Mouse (Mus musculus) left cerebral cortex, postnatal 10 days (tissue): ENCODE measurements around the gene Tmem8. TPM values are rescaled to one million over a fixed set of nuclear protein-coding genes. Genes with fewer than 3 reads are reported as not detected.

Source experiments
- DNase-seq, 2 experiments: peaks; one replicate each; pipeline ENCODE4 v3.0.0; 2021 to 2022; ENCODE audit warnings: low spot score in 2 of 2, mixed read lengths in 1 of 2; ENCODE audit errors: extremely low spot score in 1 of 2
- intact Hi-C: fragments of 180-260 bp; cut with DNase I; formaldehyde crosslinking; loops from one replicate; pipeline ENCODE4 v1.15.1; 2025
- total RNA-seq, 2 experiments: library from RNA; stranded (reverse); gene quantifications; 2 replicates each; pipeline ENCODE4 v1.2.3; 2021

Tmem8 gene
- total RNA-seq, 2 experiments from 2014 or later, result 9.0 to 9.9 TPM

DNA sequence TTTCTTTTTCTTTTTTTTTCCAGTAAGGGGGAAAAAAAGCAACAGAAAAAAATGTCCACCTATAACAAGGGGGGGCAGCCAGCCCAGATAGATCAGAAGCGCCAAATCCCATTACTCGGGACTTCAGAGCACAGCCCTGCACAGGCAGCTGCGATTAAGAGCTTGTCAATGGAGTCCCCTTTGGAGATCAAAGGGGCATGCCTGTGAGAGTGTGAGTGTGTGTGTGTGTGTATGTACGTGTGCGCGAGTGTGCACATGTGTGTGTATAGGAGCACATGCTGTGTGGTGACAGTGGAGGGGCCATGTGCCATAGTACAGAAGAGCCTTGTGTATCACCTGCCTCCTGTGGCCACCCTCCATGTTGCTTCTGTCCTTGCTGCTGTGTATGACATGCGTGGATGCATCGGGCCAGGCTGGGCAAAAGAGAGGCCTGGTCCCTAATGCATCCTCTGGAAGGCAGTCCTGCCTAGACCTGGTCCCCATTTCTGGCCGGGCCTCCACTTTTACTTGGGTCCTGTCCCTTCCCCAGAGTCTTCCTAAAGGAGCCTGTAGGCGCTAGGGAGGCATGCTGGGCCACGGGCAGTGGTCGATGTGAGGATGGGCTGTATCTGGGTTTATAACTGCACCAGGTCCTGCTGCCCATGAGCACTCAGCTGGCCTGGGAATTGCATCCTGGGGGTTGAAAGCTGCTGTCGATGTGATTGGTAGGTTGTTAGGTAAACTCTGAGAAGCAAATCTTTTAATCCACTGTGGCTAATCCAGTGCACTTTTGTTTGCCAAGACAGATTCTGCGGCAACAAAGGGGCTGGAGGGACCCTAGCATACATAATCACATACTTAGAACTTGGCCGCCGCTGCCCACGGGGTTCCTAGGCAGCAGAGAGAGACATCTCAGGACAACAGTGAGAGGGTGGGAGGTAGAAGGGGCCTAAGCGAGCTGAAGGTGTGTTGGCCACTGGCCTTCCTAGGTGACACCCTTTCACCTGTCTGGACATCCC is 19.1 kb downstream of the Tmem8 start:
- intact Hi-C loops, result no loop called here
- no peak for DNase-seq

GRCm38 (mm10) chr17:26137106-26137750 is 24.1 kb downstream of the Tmem8 start:
- intact Hi-C loops, result no loop called here
- no peak for DNase-seq

- intact Hi-C loops, result no loop called here
- no peak for DNase-seq
These were observed 24.6 kb downstream of the Tmem8 start for GRCm38 (mm10) chr17:26137751-26138130.

DNA sequence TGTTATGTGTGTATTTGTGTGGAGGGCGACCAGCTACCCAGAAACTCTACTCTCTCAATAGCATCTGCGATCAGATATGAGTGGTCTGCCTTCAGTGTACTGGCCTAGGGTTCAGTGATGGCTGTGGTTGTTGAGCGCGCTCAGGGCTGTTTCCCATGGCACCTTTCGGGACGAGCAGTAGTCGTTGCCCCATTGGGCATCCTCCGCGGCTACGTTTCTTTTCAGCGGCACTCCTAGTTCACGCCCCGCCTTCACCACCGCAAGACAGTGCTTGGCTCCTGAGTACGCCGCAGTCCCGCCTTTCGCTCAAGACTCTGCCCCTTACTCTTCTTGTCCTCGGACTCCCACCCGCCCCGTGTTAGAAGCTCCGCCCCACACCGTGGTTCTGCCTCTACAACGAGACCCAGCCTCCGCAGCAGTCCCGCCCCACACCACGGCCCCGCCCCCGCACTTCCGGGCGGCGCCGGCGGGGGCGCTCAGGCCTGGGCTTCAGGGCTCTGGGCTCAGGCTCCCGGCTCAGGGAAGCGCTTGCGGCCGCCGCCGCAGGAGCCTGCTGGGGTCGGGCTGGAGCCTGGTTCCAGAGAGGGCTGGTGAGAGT is 25.2 kb downstream of the Tmem8 start, which contains the start of gene Axin1:
Axin1 (plus strand) TSS at position 450 of the 598 bp plus-strand sequence.
- peak; percentile 92 to 96 for DNase-seq
- intact Hi-C loops, result no loop called here

DNA sequence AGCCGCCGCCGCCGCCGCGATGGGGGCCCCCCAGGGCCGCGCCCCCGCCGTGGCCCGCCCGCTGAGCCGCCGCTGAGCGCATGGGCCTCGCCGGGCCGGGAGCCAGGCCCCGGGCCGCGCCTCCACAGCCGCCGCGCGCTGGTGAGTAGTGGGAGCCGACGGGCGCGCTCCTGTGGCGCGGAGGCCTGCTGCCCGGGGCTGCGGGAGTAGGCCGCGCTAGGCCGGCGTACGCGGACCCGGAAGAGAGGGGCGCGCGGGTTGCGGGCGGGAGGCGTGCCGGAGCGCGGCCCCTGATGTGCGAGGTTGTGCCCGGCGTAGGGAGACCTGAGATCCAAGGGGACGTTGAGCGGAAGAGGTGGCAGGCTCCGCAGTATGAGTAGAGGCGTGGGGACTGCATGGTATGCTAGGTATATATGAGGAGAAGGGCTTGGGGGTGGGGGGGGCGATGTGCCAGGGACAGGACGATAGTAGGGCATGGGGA is 25.8 kb downstream of the Tmem8 start:
- DNase-seq, result peak in 1 of 2 experiments; percentile 76
- intact Hi-C loops, result no loop called here

DNA sequence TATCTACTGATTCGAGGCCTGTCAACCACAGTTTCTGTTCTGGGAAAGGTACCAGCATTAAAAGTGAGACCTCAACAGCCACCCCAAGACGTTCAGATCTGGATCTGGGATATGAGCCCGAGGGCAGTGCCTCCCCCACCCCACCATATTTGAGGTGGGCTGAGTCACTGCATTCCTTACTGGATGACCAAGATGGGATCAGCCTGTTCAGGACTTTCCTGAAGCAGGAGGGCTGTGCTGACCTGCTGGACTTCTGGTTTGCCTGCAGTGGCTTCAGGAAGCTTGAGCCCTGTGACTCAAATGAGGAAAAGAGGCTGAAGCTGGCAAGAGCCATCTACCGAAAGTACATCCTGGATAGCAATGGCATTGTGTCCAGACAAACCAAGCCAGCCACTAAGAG is 29.7 kb downstream of the Tmem8 start:
- DNase-seq, result no peak
- intact Hi-C loops, result no loop called here

GRCm38 (mm10) chr17:26143386-26143785 is 30.3 kb downstream of the Tmem8 start:
- no peak for DNase-seq
- intact Hi-C loops, result no loop called here

- no peak for DNase-seq
- intact Hi-C loops, result no loop called here
These were observed 36.0 kb downstream of the Tmem8 start for GRCm38 (mm10) chr17:26149056-26149455.

- no peak for DNase-seq
- intact Hi-C loops, result no loop called here
These were observed 39.0 kb downstream of the Tmem8 start for GRCm38 (mm10) chr17:26151886-26152630.

DNA sequence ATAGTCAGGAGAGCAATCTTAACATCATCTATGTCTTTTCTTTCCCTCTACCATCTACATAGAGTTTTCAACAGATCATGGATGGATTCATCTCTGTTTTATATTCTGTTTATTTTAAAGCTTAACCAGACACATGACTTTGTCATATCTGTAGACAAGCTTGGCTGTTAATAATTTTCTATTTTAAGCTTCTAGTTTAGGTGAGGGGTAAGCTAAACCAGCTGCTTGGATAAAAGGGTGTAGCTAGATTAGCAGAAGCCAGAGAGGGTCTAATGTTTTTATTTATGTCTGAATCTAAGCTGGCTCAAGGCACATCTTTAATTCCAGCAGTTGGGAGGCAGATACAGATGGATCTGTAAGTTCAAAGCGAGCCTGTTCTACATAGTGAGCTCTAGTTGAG is 49.6 kb downstream of the Tmem8 start:
- intact Hi-C loops, result no loop called here
- no peak for DNase-seq

DNA sequence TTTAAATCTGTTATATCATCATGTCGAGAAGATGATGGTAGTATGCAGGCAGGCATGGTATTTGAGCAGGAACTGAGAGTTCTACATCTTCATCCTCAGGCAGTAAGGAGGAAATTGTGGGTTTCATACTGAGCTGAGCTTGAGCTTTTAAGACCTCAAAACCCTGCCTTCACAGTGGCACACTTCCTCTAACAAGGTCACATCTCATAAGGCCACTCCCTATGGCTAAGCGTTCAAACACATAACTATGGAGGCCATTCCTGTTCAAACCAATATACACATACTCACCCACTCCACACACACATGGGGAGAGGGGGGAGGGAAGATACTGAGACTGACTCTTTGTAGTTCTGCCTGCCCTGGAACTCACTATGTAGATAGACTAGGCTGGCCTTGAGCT is 54.9 kb downstream of the Tmem8 start:
- no peak for DNase-seq
- intact Hi-C loops, result no loop called here

Other genes with a start within 250 kb of the Tmem8 start
- gene Mcrip2, start 244.5 kb upstream of the Tmem8 start, total RNA-seq, result 10 to 100 TPM; 27.7 to 31.4 TPM
- gene Mettl26, start 238.2 kb upstream of the Tmem8 start, total RNA-seq, result 10 to 100 TPM; 34.8 to 36.0 TPM
- 1 to 10 TPM in 1 of 2 experiments, under 1 TPM in 1; 0.63 to 1.4 TPM for gene Wfikkn1, start 232.4 kb upstream of the Tmem8 start, total RNA-seq
- gene Rab40c, start 193.6 kb upstream of the Tmem8 start, total RNA-seq, result 10 to 100 TPM; 46.2 to 53.4 TPM
- gene Pigq, start 168.4 kb upstream of the Tmem8 start, total RNA-seq, result 100 to 1,000 TPM; 123 to 126 TPM
- gene Nhlrc4, start 168.3 kb upstream of the Tmem8 start, total RNA-seq, result not detected
- not detected for gene A930017K11Rik, start 160.7 kb upstream of the Tmem8 start, total RNA-seq
- 10 to 100 TPM; 41.5 to 42.5 TPM for gene Capn15, start 127.5 kb upstream of the Tmem8 start, total RNA-seq
- gene Rab11fip3, start 43.7 kb upstream of the Tmem8 start, total RNA-seq, result 10 to 100 TPM; 67.5 to 73.8 TPM
- gene Decr2, start 23.0 kb upstream of the Tmem8 start, total RNA-seq, result 10 to 100 TPM; 25.2 to 27.2 TPM
- gene Nme4, start 17.7 kb upstream of the Tmem8 start, total RNA-seq, result 1 to 10 TPM; 3.0 to 3.9 TPM
- gene Mrpl28, start 10.2 kb downstream of the Tmem8 start, total RNA-seq, result 10 to 100 TPM; 78.1 to 82.1 TPM
- 10 to 100 TPM; 24.0 to 26.2 TPM for gene Axin1, start 25.4 kb downstream of the Tmem8 start, total RNA-seq
- gene Pdia2, start 85.8 kb downstream of the Tmem8 start, total RNA-seq, result 1 to 10 TPM in 1 of 2 experiments, under 1 TPM in 1; 0.67 to 1.1 TPM
- gene Rgs11, start 89.7 kb downstream of the Tmem8 start, total RNA-seq, result 10 to 100 TPM; 72.4 to 73.3 TPM
- 100 to 1,000 TPM; 228 to 258 TPM for gene Arhgdig, start 94.5 kb downstream of the Tmem8 start, total RNA-seq
- 10 to 100 TPM; 18.2 to 21.3 TPM for gene Fam234a, start 130.9 kb downstream of the Tmem8 start, total RNA-seq
- 10 to 100 TPM; 83.1 to 83.4 TPM for gene Luc7l, start 139.6 kb downstream of the Tmem8 start, total RNA-seq